Comparison of ENCODE assay signal across 15 mouse cellular contexts in genomic region chr8:108034070-108034469, GRCm38 (mm10).
"Had no signal": no experiment of that assay in that cellular context is flagged by ENCODE, and none has a peak within 500 bp of the region (broad histone marks: within the 10 kb centered on the region; RNA-seq: fewer than 3 reads in every experiment).

No protein-coding gene starts in this region.

- H3K9ac ChIP-seq: limb, embryonic 15.5 days; liver, embryonic 12.5 days; lung, embryonic 14.5 days; neural tube, embryonic 12.5 days had no signal

- H3K27me3 ChIP-seq: limb, embryonic 15.5 days; liver, embryonic 12.5 days; neural tube, embryonic 12.5 days had no signal

- DNase-seq: kidney, postnatal 36 days; layer of hippocampus, adult 9-11 months; layer of hippocampus, postnatal 36 days; lung, embryonic 14.5 days; lung, postnatal 10 days; lung, postnatal 4 days; midbrain, embryonic 14.5 days; thymus, adult 18-20 months; thymus, postnatal 14 days had no signal

- H3K9me3 ChIP-seq: limb, embryonic 15.5 days; liver, embryonic 12.5 days; midbrain, embryonic 10.5 days; neural tube, embryonic 12.5 days had no signal

- H3K27ac ChIP-seq: kidney, postnatal 0 days; limb, embryonic 15.5 days; liver, embryonic 12.5 days; midbrain, embryonic 10.5 days; neural tube, embryonic 12.5 days had no signal

- ATAC-seq: liver, embryonic 12.5 days had no signal

- H3K4me1 ChIP-seq: liver, embryonic 12.5 days; midbrain, embryonic 10.5 days; neural tube, embryonic 12.5 days had no signal

- H3K36me3 ChIP-seq: limb, embryonic 15.5 days; liver, embryonic 12.5 days; midbrain, embryonic 10.5 days; neural tube, embryonic 12.5 days had no signal

- H3K4me2 ChIP-seq: limb, embryonic 15.5 days; liver, embryonic 12.5 days; lung, embryonic 14.5 days; neural tube, embryonic 12.5 days had no signal

- H3K4me3 ChIP-seq: limb, embryonic 15.5 days; liver, embryonic 12.5 days; midbrain, embryonic 10.5 days; myocyte; neural tube, embryonic 12.5 days had no signal
